Mouse (Mus musculus) ES-Bruce4 (cell line): Measurements from ENCODE around the gene Acsl1.

Experiments used
- CTCF ChIP-seq: IDR thresholded peaks from one replicate; pipeline ENCODE4 v1.8.1; 2011; ENCODE audit warnings: low read depth, low read length
- EP300 ChIP-seq: IDR thresholded peaks from 2 replicates; pipeline ENCODE4 v1.6.1; 2011; ENCODE audit warnings: low read depth, low read length; ENCODE audit not compliant: insufficient read depth
- POLR2A ChIP-seq: IDR thresholded peaks from one replicate; pipeline ENCODE4 v1.8.1; 2011; ENCODE audit warnings: low read length; ENCODE audit not compliant: insufficient read depth

- TF ChIP-seq EP300: no peak
- no peak for TF ChIP-seq POLR2A
- no peak for TF ChIP-seq CTCF
Measured at GRCm38 (mm10) chr8:46570673-46571072, 99.8 kb downstream of the Acsl1 start.
